Mouse (Mus musculus) heart, adult 8-10 months (tissue): ENCODE measurements at regions not wholly inside any gene's neighbourhood (a gene's known extent, or its start where the extent isn't known, plus 50 kb on each side); places are given as distances from the start of the nearest gene placed in this dataset.

Source experiments
- DNase-seq: peaks from one replicate; pipeline ENCODE4 v3.0.0; 2022; ENCODE audit warnings: low spot score

GRCm38 (mm10) chr4:149844971-149845370, 70.9 kb upstream of the Slc25a33 start:
- no peak for DNase-seq

- no peak for DNase-seq
These were observed 69.7 kb upstream of the Slc25a33 start for GRCm38 (mm10) chr4:149843736-149844135.

GRCm38 (mm10) chr4:149842906-149843305, 68.8 kb upstream of the Slc25a33 start:
- DNase-seq, result no peak

- DNase-seq, result no peak
These were observed 67.8 kb upstream of the Slc25a33 start for GRCm38 (mm10) chr4:149841856-149842255.

GRCm38 (mm10) chr4:149840511-149841292, 66.6 kb upstream of the Slc25a33 start:
- DNase-seq, result peak; percentile 78

GRCm38 (mm10) chr4:149838682-149839081, 64.6 kb upstream of the Slc25a33 start:
- DNase-seq, result no peak

- DNase-seq, result no peak
These were observed 60.6 kb upstream of the Slc25a33 start for GRCm38 (mm10) chr4:149834646-149835156.

GRCm38 (mm10) chr4:149832446-149833101, 58.5 kb upstream of the Slc25a33 start:
- DNase-seq, result no peak

GRCm38 (mm10) chr4:149830551-149831192, 56.6 kb upstream of the Slc25a33 start:
- DNase-seq, result peak; percentile 80

GRCm38 (mm10) chr4:149829964-149830363, 55.9 kb upstream of the Slc25a33 start:
- no peak for DNase-seq

GRCm38 (mm10) chr4:149827784-149828183, 53.7 kb upstream of the Slc25a33 start:
- DNase-seq, result no peak
